Mouse (Mus musculus) forebrain, embryonic 13.5 days (tissue): ENCODE data around the gene Crocc. TPM values are rescaled to one million over a fixed set of nuclear protein-coding genes. Genes with fewer than 3 reads are reported as not detected.
A peak's percentile ranks its signal among the peaks of the same experiment; 100 is the strongest.

Experiments used
- ATAC-seq: fragments of 200-750 bp; cut with Nextera tagmentation; 2 replicates; pipeline ENCODE4 v1.8.0; 2017
- H3K27ac ChIP-seq: fragments of 300-500 bp; sonication (generic); 2 replicates; pipeline ENCODE4 v1.5.1; 2015; ENCODE audit warnings: inconsistent platforms, mild to moderate bottlenecking, moderate library complexity
- H3K27me3 ChIP-seq: fragments of 300-500 bp; sonication (generic); 2 replicates; pipeline ENCODE4 v1.6.1; 2015; ENCODE audit warnings: mild to moderate bottlenecking, inconsistent platforms
- H3K36me3 ChIP-seq: fragments of 300-500 bp; sonication (generic); 2 replicates; pipeline ENCODE4 v1.6.1; 2015; ENCODE audit warnings: mild to moderate bottlenecking, inconsistent platforms; ENCODE audit not compliant: poor library complexity, severe bottlenecking
- H3K4me1 ChIP-seq: fragments of 300-500 bp; sonication (generic); 2 replicates; pipeline ENCODE4 v1.6.1; 2015; ENCODE audit warnings: inconsistent platforms
- H3K4me2 ChIP-seq: fragments of 300-500 bp; sonication (generic); 2 replicates; pipeline ENCODE4 v1.6.1; 2015; ENCODE audit warnings: inconsistent platforms, mild to moderate bottlenecking, moderate library complexity
- H3K4me3 ChIP-seq: fragments of 300-500 bp; sonication (generic); 2 replicates; pipeline ENCODE4 v1.5.1; 2015; ENCODE audit warnings: mild to moderate bottlenecking, inconsistent platforms
- H3K9ac ChIP-seq: fragments of 300-500 bp; sonication (generic); 2 replicates; pipeline ENCODE4 v1.6.1; 2015; ENCODE audit warnings: mild to moderate bottlenecking, inconsistent platforms
- H3K9me3 ChIP-seq: fragments of 300-500 bp; sonication (generic); replicated peaks from 2 replicates; pipeline ENCODE4 v1.6.1; 2016; ENCODE audit warnings: inconsistent platforms
- WGBS: fragments of 180-500 bp; shearing (Covaris S2); methylation state at CpG from one replicate; pipeline ENCODE4 v1.1.7; 2015; 5-methylcytosine and 5-hydroxymethylcytosine counted together
- polyA plus RNA-seq: library from polyadenylated mRNA; unstranded; fragments of >200 nt; fragmentation: Nextera tagmentation; extraction: Ambion mirVana; gene quantifications from 2 replicates; pipeline ENCODE4 v1.2.1, GENCODE M21; 2015

Crocc gene
- polyA plus RNA-seq, 1 experiment from 2014 or later: 7.4 TPM

GRCm38 (mm10) chr4:141078510-141079137 lies 18.3 kb upstream of the Crocc start:
- no peaks in the 10 kb centered on the region for H3K9me3 ChIP-seq
- ATAC-seq: peak; percentile 41
- 72% methylated on average over 18 of the region's 18 CpGs for WGBS
- H3K9ac ChIP-seq: no peak overlapping the region
- peaks cover 13% of the 10 kb centered on the region for H3K36me3 ChIP-seq
- H3K27ac ChIP-seq: no peak overlapping the region
- H3K4me1 ChIP-seq: peaks cover 21% of the 10 kb centered on the region
- peak overlapping the region; percentile 94 for H3K4me3 ChIP-seq
- 0 out of 2 replicates have a peak overlapping the region, but pooled peaks have one; percentile 88 for H3K4me2 ChIP-seq
- H3K27me3 ChIP-seq: no peaks in the 10 kb centered on the region

- peak within 1 kb of the TSS; percentile 88 for H3K4me2 ChIP-seq
- ATAC-seq: peak; percentile 95
- WGBS: under 1% methylated on average over 67 of the region's 67 CpGs
- no peaks in the 10 kb centered on the region for H3K9me3 ChIP-seq
- peak within 1 kb of the TSS; percentile 90 for H3K9ac ChIP-seq
- H3K27me3 ChIP-seq: no peaks in the 10 kb centered on the region
- peaks cover 21% of the 10 kb centered on the region for H3K36me3 ChIP-seq
- no peak within 1 kb of the TSS for H3K27ac ChIP-seq
- peaks cover 23% of the 10 kb centered on the region for H3K4me1 ChIP-seq
- H3K4me3 ChIP-seq: peak within 1 kb of the TSS; percentile 94
Observed at GRCm38 (mm10) chr4:141077681-141078509, 17.5 kb upstream of the Crocc start, which contains the start of gene Necap2. TSS of gene Necap2 (minus strand) at chr4:141078357.

GRCm38 (mm10) chr4:141076761-141077506 lies 16.6 kb upstream of the Crocc start:
- Histone ChIP-seq H3K9me3 (no peaks in the 10 kb centered on the region), H3K9ac (peak overlapping the region; percentile 90), H3K4me1 (peaks cover 23% of the 10 kb centered on the region), H3K4me2 (peak overlapping the region; percentile 88), H3K27ac (no peak overlapping the region), H3K4me3 (peak overlapping the region; percentile 94), H3K36me3 (peaks cover 29% of the 10 kb centered on the region), H3K27me3 (no peaks in the 10 kb centered on the region)
- WGBS: 85% methylated on average over 17 of the region's 17 CpGs
- ATAC-seq: no peak

GRCm38 (mm10) chr4:141074109-141074508 lies 13.8 kb upstream of the Crocc start:
- no peak for ATAC-seq
- WGBS: 95% methylated on average over 4 of the region's 4 CpGs
- peaks cover 56% of the 10 kb centered on the region for H3K36me3 ChIP-seq

GRCm38 (mm10) chr4:141073661-141074060 lies 13.3 kb upstream of the Crocc start:
- Histone ChIP-seq H3K27ac (no peak overlapping the region), H3K4me2 (no peak overlapping the region), H3K9me3 (no peaks in the 10 kb centered on the region), H3K27me3 (no peaks in the 10 kb centered on the region), H3K36me3 (peaks cover 61% of the 10 kb centered on the region), H3K4me3 (no peak overlapping the region), H3K9ac (no peak overlapping the region), H3K4me1 (peaks cover 23% of the 10 kb centered on the region)
- no peak for ATAC-seq
- 85% methylated on average over 9 of the region's 9 CpGs for WGBS

More at GRCm38 (mm10) chr4:141074109-141074508, 13.8 kb upstream of the Crocc start:
- H3K9me3 ChIP-seq: no peaks in the 10 kb centered on the region
- H3K27me3 ChIP-seq: no peaks in the 10 kb centered on the region
- H3K27ac ChIP-seq: no peak overlapping the region
- no peak overlapping the region for H3K9ac ChIP-seq
- no peak overlapping the region for H3K4me2 ChIP-seq
- H3K4me1 ChIP-seq: peaks cover 23% of the 10 kb centered on the region
- no peak overlapping the region for H3K4me3 ChIP-seq

GRCm38 (mm10) chr4:141072502-141072901 lies 12.2 kb upstream of the Crocc start:
- Histone ChIP-seq H3K4me2 (no peak overlapping the region), H3K4me3 (no peak overlapping the region), H3K27ac (no peak overlapping the region), H3K9me3 (no peaks in the 10 kb centered on the region), H3K27me3 (no peaks in the 10 kb centered on the region), H3K4me1 (peaks cover 21% of the 10 kb centered on the region), H3K9ac (no peak overlapping the region), H3K36me3 (peaks cover 72% of the 10 kb centered on the region)
- WGBS: 94% methylated on average over 11 of the region's 11 CpGs
- no peak for ATAC-seq

- Histone ChIP-seq H3K36me3 (peaks cover 90% of the 10 kb centered on the region), H3K4me3 (no peak overlapping the region), H3K27ac (no peak overlapping the region), H3K9ac (no peak overlapping the region), H3K4me1 (peaks cover 12% of the 10 kb centered on the region), H3K9me3 (no peaks in the 10 kb centered on the region), H3K4me2 (no peak overlapping the region), H3K27me3 (no peaks in the 10 kb centered on the region)
- 63% methylated on average over 4 of the region's 4 CpGs for WGBS
- no peak for ATAC-seq
Observed at GRCm38 (mm10) chr4:141069731-141070130, 9.4 kb upstream of the Crocc start.

GRCm38 (mm10) chr4:141068655-141069054 lies 8.3 kb upstream of the Crocc start:
- no peak for ATAC-seq
- Histone ChIP-seq H3K27ac (no peak overlapping the region), H3K36me3 (peaks cover 81% of the 10 kb centered on the region), H3K4me2 (no peak overlapping the region), H3K9ac (no peak overlapping the region), H3K27me3 (no peaks in the 10 kb centered on the region), H3K9me3 (no peaks in the 10 kb centered on the region), H3K4me3 (no peak overlapping the region), H3K4me1 (peaks cover 7% of the 10 kb centered on the region)
- WGBS: 94% methylated on average over 8 of the region's 8 CpGs

- WGBS: 89% methylated on average over 9 of the region's 9 CpGs
- Histone ChIP-seq H3K4me2 (no peak overlapping the region), H3K36me3 (peaks cover 72% of the 10 kb centered on the region), H3K4me3 (no peak overlapping the region), H3K9ac (no peak overlapping the region), H3K27ac (0 out of 2 replicates have a peak overlapping the region, but pooled peaks have one; percentile 8), H3K4me1 (peaks cover 5% of the 10 kb centered on the region), H3K27me3 (no peaks in the 10 kb centered on the region), H3K9me3 (no peaks in the 10 kb centered on the region)
- ATAC-seq: no peak
Observed at GRCm38 (mm10) chr4:141067516-141068046, 7.2 kb upstream of the Crocc start.

GRCm38 (mm10) chr4:141066709-141067515 lies 6.6 kb upstream of the Crocc start:
- Histone ChIP-seq H3K9me3 (no peaks in the 10 kb centered on the region), H3K4me3 (no peak overlapping the region), H3K4me1 (peaks cover 5% of the 10 kb centered on the region), H3K9ac (no peak overlapping the region), H3K27ac (0 out of 2 replicates have a peak overlapping the region, but pooled peaks have one; percentile 8), H3K4me2 (no peak overlapping the region), H3K36me3 (peaks cover 65% of the 10 kb centered on the region), H3K27me3 (no peaks in the 10 kb centered on the region)
- WGBS: 78% methylated on average over 12 of the region's 12 CpGs
- no peak for ATAC-seq

GRCm38 (mm10) chr4:141065123-141065522 lies 4.8 kb upstream of the Crocc start:
- Histone ChIP-seq H3K9ac (no peak overlapping the region), H3K9me3 (no peaks in the 10 kb centered on the region), H3K4me3 (no peak overlapping the region), H3K36me3 (peaks cover 47% of the 10 kb centered on the region), H3K27me3 (no peaks in the 10 kb centered on the region), H3K27ac (no peak overlapping the region), H3K4me1 (peaks cover 15% of the 10 kb centered on the region), H3K4me2 (no peak overlapping the region)
- WGBS: 5% methylated on average over 8 of the region's 8 CpGs
- peak; percentile 62 for ATAC-seq
